ENCODE assay signal across 17 mouse cellular contexts in the genomic region with DNA sequence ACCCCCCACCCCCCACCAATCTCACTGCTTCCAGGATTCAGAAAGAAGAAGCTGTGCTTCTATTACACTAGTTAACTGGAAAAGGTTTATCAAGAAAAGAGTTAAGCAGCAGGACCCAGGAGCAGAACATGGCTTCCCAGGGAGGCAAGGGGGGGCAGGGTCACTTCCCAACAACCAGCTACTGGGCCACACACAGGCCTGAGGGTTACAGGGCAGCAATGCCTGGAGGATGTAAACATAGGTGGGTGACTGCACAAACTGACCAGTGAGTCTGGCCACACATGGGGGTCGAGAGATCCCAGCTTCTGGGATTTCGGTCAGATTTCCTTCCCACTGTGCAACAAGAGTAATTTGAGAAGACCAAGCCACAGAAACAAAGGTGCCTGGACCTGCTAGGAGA. TPM values are rescaled to one million over a fixed set of nuclear protein-coding genes. Genes with fewer than 3 reads are reported as not detected.
"Had no signal": no experiment of that assay in that cellular context is flagged by ENCODE, and none has a peak within 500 bp of the region (broad histone marks: within the 10 kb centered on the region; RNA-seq: fewer than 3 reads in every experiment).

No protein-coding gene starts in this region.

- DNase-seq: retina, postnatal 1 day; right cerebral cortex, adult 18-20 months; right cerebral cortex, postnatal 14 days; right cerebral cortex, postnatal 25 days; right cerebral cortex, postnatal 4 days; spleen, adult 18-20 months; thymus, adult 18-20 months; thymus, adult 2 months; thymus, postnatal 14 days; thymus, postnatal 25 days; thymus, postnatal 36 days; thymus, postnatal 4 days had no signal

- H3K4me1 ChIP-seq: neural tube, embryonic 13.5 days; neural tube, embryonic 15.5 days; stomach, embryonic 15.5 days had no signal

- H3K9ac ChIP-seq: neural tube, embryonic 13.5 days; neural tube, embryonic 15.5 days; stomach, embryonic 15.5 days had no signal

- H3K27me3 ChIP-seq: neural tube, embryonic 13.5 days; neural tube, embryonic 15.5 days; stomach, embryonic 15.5 days had no signal

- H3K27ac ChIP-seq: neural tube, embryonic 13.5 days; neural tube, embryonic 15.5 days; stomach, embryonic 15.5 days; stomach, postnatal 0 days had no signal

- H3K4me3 ChIP-seq: neural tube, embryonic 13.5 days; neural tube, embryonic 15.5 days; stomach, embryonic 15.5 days had no signal

- H3K36me3 ChIP-seq: neural tube, embryonic 15.5 days had no signal

RNA-seq across cellular contexts. Expression of gene Cspg4, which starts 52.3 kb away (rescaled TPM):
- total RNA-seq: neutrophil, adult 5-6 weeks had no signal

RNA-seq across cellular contexts. Expression of gene Odf3l1, which starts 52.7 kb away (rescaled TPM):
- total RNA-seq: neutrophil, adult 5-6 weeks had no signal
- polyA plus RNA-seq: neural tube, embryonic 13.5 days had no signal
